ENCODE assay signal across 11 mouse cellular contexts in genomic region chr6:143307327-143307726, GRCm38 (mm10).
DNase-seq lines count a peak whose midpoint lies in the region; ATAC-seq and TF ChIP-seq lines count a peak whose summit lies in the region.
"Had no signal": no experiment of that assay in that cellular context is flagged by ENCODE, and none has a peak within 500 bp of the region (broad histone marks: within the 10 kb centered on the region; RNA-seq: fewer than 3 reads in every experiment).

No protein-coding gene starts in this region.

- peak; percentile 40 for DNase-seq in liver
- peak; percentile 47 for DNase-seq in kidney, adult 18-20 months
- peak; percentile 29 for DNase-seq in lung, adult 2 months
- DNase-seq in urinary bladder, postnatal 36 days (ENCODE audit: low spot score in 2 of 2), result peak; percentile 18 to 61
- no peak for DNase-seq in spleen, postnatal 4 days (ENCODE audit: low spot score in 2 of 2)

- WGBS in liver, embryonic 12.5 days (ENCODE audit: insufficient replicate concordance), result 51% methylated on average over 6 of the region's 6 CpGs
- 26% methylated on average over 6 of the region's 6 CpGs for WGBS in lung, adult 2 months
- 73% methylated on average over 6 of the region's 6 CpGs for WGBS in hindbrain, embryonic 16.5 days

- H3K9me3 ChIP-seq in liver, embryonic 12.5 days (replicated peaks), result no peaks in the 10 kb centered on the region
- no peaks in the 10 kb centered on the region for H3K9me3 ChIP-seq in hindbrain, embryonic 16.5 days (ENCODE audit: control insufficient read depth, low read length)
- H3K9me3 ChIP-seq: limb, embryonic 12.5 days; neural tube, embryonic 13.5 days had no signal

- no peak overlapping the region for H3K4me2 ChIP-seq in liver, embryonic 12.5 days
- no peak overlapping the region for H3K4me2 ChIP-seq in hindbrain, embryonic 16.5 days (ENCODE audit: low read length)
- H3K4me2 ChIP-seq: limb, embryonic 12.5 days; neural tube, embryonic 13.5 days had no signal

- no peak for TF ChIP-seq CTCF in lung, adult 2 months (IDR thresholded peaks at IDR 0.05; ENCODE audit: insufficient read depth, low read length)

- no peak for TF ChIP-seq POLR2A in lung, adult 2 months (IDR thresholded peaks at IDR 0.05; ENCODE audit: borderline replicate concordance, extremely low read depth, low read depth, low read length)

- no peak overlapping the region for H3K27ac ChIP-seq in liver, embryonic 12.5 days
- H3K27ac ChIP-seq in hindbrain, embryonic 16.5 days (ENCODE audit: low read depth, low read length), result no peak overlapping the region
- H3K27ac ChIP-seq: limb, embryonic 12.5 days; neural tube, embryonic 13.5 days had no signal

- no peak overlapping the region for H3K4me3 ChIP-seq in liver, embryonic 12.5 days
- H3K4me3 ChIP-seq in lung, adult 2 months (replicated peaks; ENCODE audit: extremely low read depth, low read depth, low read length), result no peak overlapping the region
- H3K4me3 ChIP-seq in hindbrain, embryonic 16.5 days (ENCODE audit: low read length), result no peak overlapping the region
- H3K4me3 ChIP-seq: limb, embryonic 12.5 days; neural tube, embryonic 13.5 days had no signal

- no peaks in the 10 kb centered on the region for H3K36me3 ChIP-seq in liver, embryonic 12.5 days
- H3K36me3 ChIP-seq in hindbrain, embryonic 16.5 days (ENCODE audit: control insufficient read depth, insufficient read depth, low read length), result no peaks in the 10 kb centered on the region
- H3K36me3 ChIP-seq: limb, embryonic 12.5 days; neural tube, embryonic 13.5 days had no signal

- ATAC-seq in liver, embryonic 12.5 days, result no peak
- ATAC-seq in erythroid progenitor cell, adult 5-6 weeks (replicated peaks; ENCODE audit: low FRiP score, poor library complexity, severe bottlenecking), result no peak
- ATAC-seq in hindbrain, embryonic 16.5 days, result no peak

- H3K4me1 ChIP-seq in liver, embryonic 12.5 days, result no peaks in the 10 kb centered on the region
- H3K4me1 ChIP-seq in lung, adult 2 months (ENCODE audit: control insufficient read depth, insufficient read depth, low read length), result peaks cover 3% of the 10 kb centered on the region
- no peaks in the 10 kb centered on the region for H3K4me1 ChIP-seq in hindbrain, embryonic 16.5 days (ENCODE audit: control insufficient read depth, insufficient read depth, low read depth, low read length)
- H3K4me1 ChIP-seq: limb, embryonic 12.5 days; neural tube, embryonic 13.5 days had no signal

- no peaks in the 10 kb centered on the region for H3K27me3 ChIP-seq in liver, embryonic 12.5 days (replicated peaks)
- H3K27me3 ChIP-seq in hindbrain, embryonic 16.5 days (replicated peaks; ENCODE audit: control insufficient read depth, insufficient read depth, low read length), result no peaks in the 10 kb centered on the region
- H3K27me3 ChIP-seq: CH12.LX; limb, embryonic 12.5 days; neural tube, embryonic 13.5 days had no signal

- H3K9ac ChIP-seq in liver, embryonic 12.5 days, result no peak overlapping the region
- no peak overlapping the region for H3K9ac ChIP-seq in hindbrain, embryonic 16.5 days (ENCODE audit: low read depth, low read length)
- H3K9ac ChIP-seq: limb, embryonic 12.5 days; neural tube, embryonic 13.5 days had no signal

Comparison
In these comparisons a context has a peak if more than half of its experiments do, and no peak if none do; other contexts are left out.
1. DNase-seq: peak in liver (single experiment), kidney, adult 18-20 months (single experiment), lung, adult 2 months (single experiment) and urinary bladder, postnatal 36 days (2 of 2); none in spleen, postnatal 4 days (0 of 2).